Mouse (Mus musculus) lung, adult 2 months (tissue): ENCODE measurements around the gene Gm3238. TPM values are rescaled to one million over a fixed set of nuclear protein-coding genes. Genes with fewer than 3 reads are reported as not detected.

Source experiments
- DNase-seq: peaks from one replicate; pipeline ENCODE4 v3.0.0; 2022
- H3K4me1 ChIP-seq: fragments of 200-500 bp; 2 replicates; pipeline ENCODE4 v1.6.1; 2011; ENCODE audit warnings: low read length; ENCODE audit not compliant: control insufficient read depth, insufficient read depth
- H3K4me3 ChIP-seq: fragments of 200-500 bp; replicated peaks from 2 replicates; pipeline ENCODE3; 2011; ENCODE audit warnings: low read depth, mild to moderate bottlenecking, control low read depth, low read length; ENCODE audit errors: extremely low read depth
- CTCF ChIP-seq: fragments of 200-500 bp; IDR thresholded peaks from 2 replicates; pipeline ENCODE4 v1.5.1; 2011; ENCODE audit warnings: mild to moderate bottlenecking, low read length, control low read depth; ENCODE audit not compliant: insufficient read depth
- POLR2A ChIP-seq: fragments of 200-500 bp; IDR thresholded peaks from 2 replicates; pipeline ENCODE4 v1.6.1; 2011; ENCODE audit warnings: low read depth, mild to moderate bottlenecking, control low read depth, low read length, borderline replicate concordance; ENCODE audit errors: extremely low read depth
- WGBS: fragments of 180-500 bp; shearing (Covaris S2); methylation state at CpG from one replicate; pipeline ENCODE4 v1.1.7; 2018; 5-methylcytosine and 5-hydroxymethylcytosine counted together
- polyA plus RNA-seq: library from polyadenylated mRNA; depleted of rRNA; stranded (reverse); fragments of >200 nt; gene quantifications from 2 replicates; pipeline ENCODE4 v1.2.3, GENCODE M21; 2012; rRNA removed

Gm3238 gene
- polyA plus RNA-seq, 1 experiment, result not detected

DNA sequence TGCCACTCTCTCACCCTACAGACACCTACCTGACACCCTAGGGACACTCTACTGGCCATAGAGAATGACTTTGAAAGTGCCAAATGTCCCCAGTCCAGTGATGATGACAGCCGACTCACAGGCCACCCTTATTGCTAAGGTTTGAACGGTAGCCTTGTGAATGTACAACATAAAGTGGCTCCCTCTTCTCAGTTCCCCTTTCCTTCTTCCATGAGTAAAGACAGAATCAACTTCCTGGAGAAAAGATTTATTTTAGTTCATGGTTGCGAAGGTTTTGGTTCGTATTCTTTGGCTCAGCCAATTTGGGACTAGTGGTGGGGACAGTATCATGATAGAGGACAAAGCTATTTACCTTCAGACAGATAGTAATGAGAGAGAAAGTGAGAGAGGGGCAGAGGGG, 32.2 kb downstream of the Gm3238 start:
- no peaks in the 10 kb centered on the region for H3K4me1 ChIP-seq
- TF ChIP-seq POLR2A (no peak), CTCF (no peak)
- WGBS, result 77% methylated on average over 4 of the region's 4 CpGs
- no peak overlapping the region for H3K4me3 ChIP-seq
- no peak for DNase-seq

DNA sequence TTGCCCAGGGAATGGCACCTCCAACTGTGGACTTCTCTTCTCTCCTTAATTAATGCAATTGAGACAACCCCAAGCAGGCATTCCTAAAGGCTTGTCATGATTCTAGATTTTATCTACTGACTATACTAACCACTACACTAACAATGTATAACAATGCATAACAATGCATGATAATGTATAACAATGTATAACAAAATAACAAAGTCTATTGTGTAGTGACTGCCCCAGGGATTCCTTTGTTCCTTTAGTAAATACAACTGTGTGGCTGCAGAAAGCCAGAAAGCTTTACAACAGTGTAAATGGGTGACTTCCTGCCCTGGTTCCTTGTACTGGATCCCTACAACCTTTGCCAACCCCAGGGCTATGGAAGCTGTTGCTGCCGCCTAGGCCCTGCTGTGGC, 35.2 kb downstream of the Gm3238 start:
- WGBS, result 88% methylated on average over 1 of the region's 1 CpGs
- TF ChIP-seq POLR2A (no peak), CTCF (no peak)
- H3K4me3 ChIP-seq, result no peak overlapping the region

DNA sequence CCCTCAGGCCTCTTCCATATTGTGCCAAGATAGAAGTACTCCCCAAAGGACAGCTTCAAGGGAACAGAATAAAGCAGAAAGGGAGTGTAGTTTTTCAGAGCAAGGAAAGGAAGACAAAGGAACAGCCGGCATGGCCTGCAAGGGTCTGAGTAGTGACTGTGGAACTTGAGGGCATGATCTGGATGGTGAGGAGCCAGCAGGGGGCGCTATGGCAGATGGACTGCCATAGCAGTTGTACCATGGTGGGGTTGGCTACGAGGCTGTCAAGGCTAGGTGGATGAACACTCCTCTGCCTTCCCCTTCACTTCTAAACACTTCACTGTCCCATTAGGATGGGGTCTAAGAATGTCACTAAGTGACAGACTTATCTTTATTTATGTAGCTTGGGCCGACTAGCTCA, 41.9 kb downstream of the Gm3238 start:
- Histone ChIP-seq H3K4me3 (no peak overlapping the region), H3K4me1 (no peaks in the 10 kb centered on the region)
- TF ChIP-seq POLR2A, result no peak
- peak; percentile 37 for TF ChIP-seq CTCF
- no peak for DNase-seq
- 46% methylated on average over 4 of the region's 4 CpGs for WGBS

More for the DNA sequence above, 35.2 kb downstream of the Gm3238 start:
- DNase-seq, result no peak
- H3K4me1 ChIP-seq, result no peaks in the 10 kb centered on the region

DNA sequence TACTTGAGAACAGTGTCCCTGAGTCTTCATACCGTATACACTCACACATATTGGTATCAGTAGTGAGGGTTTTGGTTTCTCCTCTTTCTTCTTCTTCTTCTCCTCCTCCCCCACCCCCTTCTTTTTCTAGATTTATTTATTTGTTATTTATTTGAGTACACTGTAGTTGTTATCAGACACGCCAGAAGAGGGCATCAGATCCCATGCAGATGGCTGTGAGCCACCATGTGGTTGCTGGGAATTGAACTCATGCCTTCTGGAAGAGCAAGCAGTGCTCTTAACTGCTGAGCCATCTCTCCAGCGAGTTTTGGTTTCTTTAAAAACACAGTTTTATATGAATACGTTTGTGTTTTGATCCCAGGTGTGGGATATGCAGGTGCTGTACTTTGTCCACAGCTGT, 42.8 kb downstream of the Gm3238 start:
- no peak for DNase-seq
- WGBS, result 61% methylated on average over 4 of the region's 4 CpGs
- TF ChIP-seq CTCF (no peak), POLR2A (no peak)
- no peaks in the 10 kb centered on the region for H3K4me1 ChIP-seq
- H3K4me3 ChIP-seq, result no peak overlapping the region

DNA sequence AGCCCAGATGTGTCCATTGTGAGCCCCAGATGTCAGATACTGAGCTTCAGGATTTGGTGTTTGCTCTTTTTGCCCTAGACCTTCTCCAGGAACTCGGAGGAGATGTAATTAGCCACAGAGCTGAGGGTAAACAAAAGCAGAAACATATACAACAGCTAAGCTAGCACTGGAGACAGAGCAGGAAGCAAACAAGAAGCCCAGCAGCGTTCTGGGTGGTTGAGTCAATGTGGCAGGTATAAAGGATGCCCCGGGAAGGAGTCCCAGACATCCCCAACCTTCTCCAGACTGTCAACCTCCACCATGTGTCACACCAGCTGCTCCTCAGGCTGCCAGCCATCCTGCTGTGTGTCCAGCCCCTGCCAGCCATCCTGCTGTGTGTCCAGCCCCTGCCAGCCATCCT, 44.9 kb downstream of the Gm3238 start, which contains the start of gene Gm10100:
Gene Gm10100, plus strand, starts transcription at position 301 of the 400 bp plus-strand sequence.
- TF ChIP-seq CTCF (no peak), POLR2A (no peak)
- DNase-seq, result no peak
- WGBS, result 18% methylated on average over 3 of the region's 3 CpGs
- H3K4me3 ChIP-seq, result no peak within 1 kb of the TSS
- H3K4me1 ChIP-seq, result no peaks in the 10 kb centered on the region

DNA sequence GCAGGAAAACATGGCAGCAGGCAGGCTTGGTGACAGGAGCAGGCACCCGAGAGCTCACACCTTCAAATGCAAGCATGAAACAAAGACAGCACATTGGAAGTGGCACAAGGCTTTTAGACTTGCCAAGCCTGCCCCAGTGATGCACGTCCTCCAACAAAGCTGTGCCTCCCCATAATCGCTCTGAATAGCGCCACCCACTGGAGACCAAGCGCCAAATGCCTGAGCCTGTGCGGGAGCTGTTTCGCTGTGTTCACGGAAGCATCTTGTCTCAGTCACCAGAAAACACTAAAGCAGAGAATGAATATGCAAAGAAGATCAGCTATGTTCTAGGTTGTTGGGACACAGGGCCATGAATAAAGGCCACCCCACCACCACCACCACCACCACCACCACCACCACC, 46.3 kb downstream of the Gm3238 start:
- no peak overlapping the region for H3K4me3 ChIP-seq
- H3K4me1 ChIP-seq, result no peaks in the 10 kb centered on the region
- TF ChIP-seq CTCF, result no peak
- no peak for TF ChIP-seq POLR2A
- WGBS, result 72% methylated on average over 8 of the region's 8 CpGs
- no peak for DNase-seq

Other genes starting within 250 kb of the Gm3238 start
- 69.9 and 91.7 TPM in 2 replicates for gene Itgb2, start 241.1 kb downstream of the Gm3238 start, polyA plus RNA-seq
- gene Pttg1ip, start 189.6 kb downstream of the Gm3238 start, polyA plus RNA-seq, result 199 and 223 TPM in 2 replicates
- 201 and 261 TPM in 2 replicates for gene Sumo3, start 165.2 kb downstream of the Gm3238 start, polyA plus RNA-seq
- not detected in 2 replicates for gene Gm49325, start 165.1 kb downstream of the Gm3238 start, polyA plus RNA-seq
- 41.6 and 54.2 TPM in 2 replicates for gene Ube2g2, start 149.1 kb downstream of the Gm3238 start, polyA plus RNA-seq
- gene Tspear, start 84.8 kb downstream of the Gm3238 start, polyA plus RNA-seq, result 0.06 and 0.43 TPM in 2 replicates
- gene Gm19402, start 80.6 kb downstream of the Gm3238 start, polyA plus RNA-seq, result not detected in 2 replicates
- gene Gm9508, start 74.1 kb downstream of the Gm3238 start, polyA plus RNA-seq, result not detected in 2 replicates
- gene Gm10272, start 64.7 kb downstream of the Gm3238 start, polyA plus RNA-seq, result not detected in 2 replicates
- not detected in 2 replicates for gene Gm10024, start 59.9 kb downstream of the Gm3238 start, polyA plus RNA-seq
- 1.4 TPM in 1 of 2 replicates, not detected in the other for gene Gm10142, start 55.5 kb downstream of the Gm3238 start, polyA plus RNA-seq
- gene Krtap12-1, start 50.7 kb downstream of the Gm3238 start, polyA plus RNA-seq, result 0.86 TPM in 1 of 2 replicates, not detected in the other
- not detected in 2 replicates for gene Gm10100, start 44.8 kb downstream of the Gm3238 start, polyA plus RNA-seq
- gene Gm18596, start 28.7 kb downstream of the Gm3238 start, polyA plus RNA-seq, result not detected in 2 replicates
- gene Gm9736, start 20.0 kb downstream of the Gm3238 start, polyA plus RNA-seq, result not detected in 2 replicates
- not detected in 2 replicates for gene Gm3233, start 11.6 kb downstream of the Gm3238 start, polyA plus RNA-seq
- not detected in 2 replicates for gene Gm7138, start 5.6 kb upstream of the Gm3238 start, polyA plus RNA-seq
- not detected in 2 replicates for gene Gm3250, start 11.2 kb upstream of the Gm3238 start, polyA plus RNA-seq
- gene Gm7137, start 16.9 kb upstream of the Gm3238 start, polyA plus RNA-seq, result not detected in 2 replicates
- not detected in 2 replicates for gene Gm9639, start 23.8 kb upstream of the Gm3238 start, polyA plus RNA-seq
- gene Gm19668, start 27.8 kb upstream of the Gm3238 start, polyA plus RNA-seq, result not detected in 2 replicates
- gene Gm9507, start 40.5 kb upstream of the Gm3238 start, polyA plus RNA-seq, result not detected in 2 replicates
- gene Gm2696, start 43.4 kb upstream of the Gm3238 start, polyA plus RNA-seq, result not detected in 2 replicates
- not detected in 2 replicates for gene Krtap10-4, start 55.8 kb upstream of the Gm3238 start, polyA plus RNA-seq
- gene Krtap10-10, start 64.6 kb upstream of the Gm3238 start, polyA plus RNA-seq, result not detected in 2 replicates
- gene Gm36176, start 75.5 kb upstream of the Gm3238 start, polyA plus RNA-seq, result not detected in 2 replicates
- not detected in 2 replicates for gene Gm10318, start 81.5 kb upstream of the Gm3238 start, polyA plus RNA-seq
- gene Gm3285, start 90.7 kb upstream of the Gm3238 start, polyA plus RNA-seq, result not detected in 2 replicates
- gene Lrrc3, start 131.2 kb upstream of the Gm3238 start, polyA plus RNA-seq, result 0.77 and 0.93 TPM in 2 replicates
- 2.2 and 3.9 TPM in 2 replicates for gene Trpm2, start 199.2 kb upstream of the Gm3238 start, polyA plus RNA-seq
- gene 1810043G02Rik, start 207.2 kb upstream of the Gm3238 start, polyA plus RNA-seq, result 46.6 and 46.9 TPM in 2 replicates
- 55.8 and 70.0 TPM in 2 replicates for gene Pfkl, start 238.8 kb upstream of the Gm3238 start, polyA plus RNA-seq